Mouse (Mus musculus) ES-Bruce4 (cell line): ENCODE measurements around the gene Pnmal2. TPM values are rescaled to one million over a fixed set of nuclear protein-coding genes. Genes with fewer than 3 reads are reported as not detected.

ENCODE experiments used
- H3K27ac ChIP-seq: 2 replicates; pipeline ENCODE4 v1.5.1; 2012; ENCODE audit warnings: low read length, inconsistent platforms; ENCODE audit not compliant: insufficient read depth
- H3K27me3 ChIP-seq: 2 replicates; pipeline ENCODE4 v1.6.1; 2012; ENCODE audit warnings: mild to moderate bottlenecking, low read length, inconsistent platforms; ENCODE audit not compliant: control insufficient read depth, poor library complexity, insufficient read depth, severe bottlenecking
- H3K36me3 ChIP-seq: 2 replicates; pipeline ENCODE4 v1.6.1; 2012; ENCODE audit warnings: inconsistent platforms, mild to moderate bottlenecking, low read length, moderate library complexity; ENCODE audit not compliant: control insufficient read depth, poor library complexity, insufficient read depth, severe bottlenecking
- H3K4me1 ChIP-seq: one replicate; pipeline ENCODE4 v1.8.1; 2011; ENCODE audit warnings: low read length; ENCODE audit not compliant: control insufficient read depth, insufficient read depth
- H3K4me3 ChIP-seq: 2 replicates; pipeline ENCODE4 v1.5.1; 2011; ENCODE audit warnings: low read depth, mild to moderate bottlenecking, low read length
- H3K9ac ChIP-seq: 2 replicates; pipeline ENCODE4 v1.6.1; 2012; ENCODE audit warnings: low read depth, mild to moderate bottlenecking, inconsistent platforms; ENCODE audit not compliant: poor library complexity, severe bottlenecking
- H3K9me3 ChIP-seq: replicated peaks from 2 replicates; pipeline ENCODE4 v1.6.1; 2012; ENCODE audit warnings: mild to moderate bottlenecking, low read length, inconsistent platforms; ENCODE audit not compliant: control insufficient read depth, poor library complexity, insufficient read depth, severe bottlenecking
- CTCF ChIP-seq: IDR thresholded peaks from one replicate; pipeline ENCODE4 v1.8.1; 2011; ENCODE audit warnings: low read depth, low read length
- EP300 ChIP-seq: IDR thresholded peaks from 2 replicates; pipeline ENCODE4 v1.6.1; 2011; ENCODE audit warnings: low read depth, low read length; ENCODE audit not compliant: insufficient read depth
- POLR2A ChIP-seq: IDR thresholded peaks from one replicate; pipeline ENCODE4 v1.8.1; 2011; ENCODE audit warnings: low read length; ENCODE audit not compliant: insufficient read depth
- polyA plus RNA-seq: library from polyadenylated mRNA; stranded (reverse); fragments of >200 nt; gene quantifications from 2 replicates; pipeline ENCODE4 v1.2.4, GENCODE M21; 2011; ENCODE audit warnings: low read depth; ENCODE audit not compliant: missing spikeins, insufficient read depth, insufficient read length

Gene Pnmal2
- polyA plus RNA-seq, 1 experiment: 1.5 TPM

GRCm38 (mm10) chr7:16990006-16990744 is 45.7 kb downstream of the Pnmal2 start:
- Histone ChIP-seq H3K27me3 (no peaks in the 10 kb centered on the region), H3K36me3 (no peaks in the 10 kb centered on the region), H3K9me3 (no peaks in the 10 kb centered on the region), H3K4me3 (no peak overlapping the region), H3K9ac (no peak overlapping the region), H3K27ac (peak overlapping the region; percentile 21), H3K4me1 (peaks cover 3% of the 10 kb centered on the region)
- TF ChIP-seq POLR2A (no peak), CTCF (no peak), EP300 (no peak)

DNA sequence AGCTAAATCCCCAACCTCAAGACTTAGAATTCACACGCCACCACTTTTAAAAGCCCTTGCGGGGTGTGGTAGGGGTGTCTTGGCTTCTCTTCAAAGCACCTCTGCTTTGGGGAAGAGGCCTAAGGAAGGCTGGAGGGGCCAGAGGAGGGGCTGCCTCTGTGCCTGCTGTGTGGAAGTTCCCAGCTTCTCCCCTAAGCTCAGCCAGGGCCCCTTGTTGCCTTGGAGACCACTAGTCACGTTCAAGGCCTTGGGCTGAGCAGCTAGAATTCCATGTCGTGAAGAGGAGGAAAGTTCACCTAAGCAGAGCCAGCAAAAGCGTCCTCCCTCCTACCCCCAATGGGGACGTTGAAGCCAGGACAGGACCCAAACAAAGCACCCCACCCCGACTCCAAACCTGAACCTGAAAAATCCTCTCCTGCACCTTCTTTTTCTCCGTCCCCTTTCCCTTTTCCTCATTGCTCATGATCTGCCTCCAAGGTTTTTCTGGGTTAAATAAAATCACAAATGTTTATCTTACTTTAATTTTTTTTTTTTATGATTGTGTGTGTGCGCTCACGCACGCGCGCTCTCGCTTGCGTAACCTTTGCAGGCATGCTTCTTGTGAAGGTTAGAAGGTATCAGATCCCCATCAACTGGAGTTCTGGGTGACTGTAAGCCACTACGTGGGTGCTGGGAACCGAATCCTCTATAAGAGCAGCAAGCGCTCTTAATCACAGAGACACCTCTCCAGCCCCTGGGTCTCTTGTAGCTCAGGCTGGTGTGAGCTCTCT is 47.4 kb downstream of the Pnmal2 start:
- peaks cover 3% of the 10 kb centered on the region for H3K4me1 ChIP-seq
- no peaks in the 10 kb centered on the region for H3K9me3 ChIP-seq
- TF ChIP-seq CTCF: no peak
- TF ChIP-seq EP300: no peak
- no peak for TF ChIP-seq POLR2A
- H3K27ac ChIP-seq: no peak overlapping the region
- H3K4me3 ChIP-seq: no peak overlapping the region
- H3K27me3 ChIP-seq: no peaks in the 10 kb centered on the region
- H3K36me3 ChIP-seq: no peaks in the 10 kb centered on the region
- H3K9ac ChIP-seq: peak overlapping the region; percentile 32; the same call in 1 of the 2 replicates

GRCm38 (mm10) chr7:16992451-16992807 is 47.9 kb downstream of the Pnmal2 start, which contains the start of gene Ccdc8:
Gene Ccdc8, plus strand, starts transcription at chr7:16992708.
- no peaks in the 10 kb centered on the region for H3K27me3 ChIP-seq
- H3K36me3 ChIP-seq: no peaks in the 10 kb centered on the region
- no peaks in the 10 kb centered on the region for H3K9me3 ChIP-seq
- H3K27ac ChIP-seq: no peak within 1 kb of the TSS
- peak within 1 kb of the TSS; percentile 76 for H3K4me3 ChIP-seq
- TF ChIP-seq EP300: no peak
- TF ChIP-seq CTCF: no peak
- no peak for TF ChIP-seq POLR2A
- H3K4me1 ChIP-seq: peaks cover 3% of the 10 kb centered on the region
- peak within 1 kb of the TSS; percentile 32; the same call in 1 of the 2 replicates for H3K9ac ChIP-seq

GRCm38 (mm10) chr7:16993651-16994399 is 49.3 kb downstream of the Pnmal2 start:
- peak; percentile 63; the same call in 1 of the 2 replicates for TF ChIP-seq EP300
- no peak for TF ChIP-seq CTCF
- TF ChIP-seq POLR2A: peak; percentile 23

GRCm38 (mm10) chr7:16994400-16994799 is 49.9 kb downstream of the Pnmal2 start:
- H3K27me3 ChIP-seq: no peaks in the 10 kb centered on the region
- no peak overlapping the region for H3K27ac ChIP-seq
- H3K36me3 ChIP-seq: no peaks in the 10 kb centered on the region
- H3K4me1 ChIP-seq: peaks cover 3% of the 10 kb centered on the region
- TF ChIP-seq CTCF (no peak), EP300 (no peak), POLR2A (no peak)
- peak overlapping the region; percentile 56 for H3K9ac ChIP-seq
- no peaks in the 10 kb centered on the region for H3K9me3 ChIP-seq
- H3K4me3 ChIP-seq: peak overlapping the region; percentile 76

More at GRCm38 (mm10) chr7:16993651-16994399, 49.3 kb downstream of the Pnmal2 start:
- Histone ChIP-seq H3K9me3 (no peaks in the 10 kb centered on the region), H3K27ac (no peak overlapping the region), H3K27me3 (no peaks in the 10 kb centered on the region), H3K4me1 (peaks cover 3% of the 10 kb centered on the region), H3K36me3 (no peaks in the 10 kb centered on the region), H3K4me3 (peak overlapping the region; percentile 76), H3K9ac (peak overlapping the region; percentile 56)
